Mouse (Mus musculus): ENCODE results near the gene Gemin7. TPM values are rescaled to one million over a fixed set of nuclear protein-coding genes. Genes with fewer than 3 reads are reported as not detected.

Gemin7 gene
- polyA plus RNA-seq, 2 experiments, result 70.6 to 171 TPM

DNA sequence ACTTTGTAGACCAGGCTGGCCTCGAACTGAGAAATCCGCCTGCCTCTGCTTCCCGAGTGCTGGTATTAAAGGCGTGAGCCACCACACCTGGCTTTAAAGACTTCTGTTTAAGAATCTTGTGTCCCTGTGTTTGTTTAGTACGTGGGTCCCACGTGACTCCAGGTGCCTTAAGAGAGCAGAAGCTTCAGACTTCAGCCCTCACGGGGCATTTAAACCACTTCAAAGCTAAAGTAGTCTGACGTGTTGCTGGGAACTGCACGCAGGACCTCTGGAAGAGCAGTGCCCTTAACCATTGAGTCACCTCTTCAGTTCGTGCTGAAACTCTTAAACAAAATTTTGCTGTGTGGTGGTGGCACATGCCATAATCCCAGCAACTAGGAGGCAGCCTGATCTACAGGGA, 28.0 kb downstream of the Gemin7 start:
- no peak overlapping the region for H3K9ac ChIP-seq (ENCODE audit: low read depth, low read length, severe bottlenecking)
- DNase-seq (ENCODE audit: low spot score), result no peak
- H3K4me3 ChIP-seq (replicated peaks; ENCODE audit: low read length), result no peak overlapping the region
- no peaks in the 10 kb centered on the region for H3K27me3 ChIP-seq (ENCODE audit: control insufficient read depth, insufficient read depth, low read length)
- no peaks in the 10 kb centered on the region for H3K9me3 ChIP-seq (ENCODE audit: control insufficient read depth, low read length)
- 82% methylated on average over 10 of the region's 10 CpGs for WGBS
- TF ChIP-seq POLR2A (IDR thresholded peaks at IDR 0.05; ENCODE audit: borderline replicate concordance, extremely low read depth, insufficient read depth, insufficient read length), result no peak
- no peak for ATAC-seq (ENCODE audit: low FRiP score, low read depth)
- peaks cover 27% of the 10 kb centered on the region for H3K36me3 ChIP-seq (ENCODE audit: control insufficient read depth, insufficient read depth, low read length)
- peaks cover 2% of the 10 kb centered on the region; the same call in 1 of the 2 replicates for H3K4me1 ChIP-seq (ENCODE audit: control insufficient read depth, insufficient read depth, low read length)
- no peak overlapping the region for H3K27ac ChIP-seq (replicated peaks; ENCODE audit: low read depth, low read length)
- H3K4me2 ChIP-seq (replicated peaks; ENCODE audit: low read depth, low read length, severe bottlenecking), result no peak overlapping the region

- Histone ChIP-seq H3K4me3 (replicated peaks; ENCODE audit: low read length) (no peak overlapping the region), H3K36me3 (ENCODE audit: control insufficient read depth, insufficient read depth, low read length) (peaks cover 8% of the 10 kb centered on the region), H3K9me3 (ENCODE audit: control insufficient read depth, low read length) (no peaks in the 10 kb centered on the region), H3K27me3 (ENCODE audit: control insufficient read depth, insufficient read depth, low read length) (no peaks in the 10 kb centered on the region), H3K4me1 (ENCODE audit: control insufficient read depth, insufficient read depth, low read length) (peaks cover 2% of the 10 kb centered on the region; the same call in 1 of the 2 replicates), H3K27ac (replicated peaks; ENCODE audit: low read depth, low read length) (no peak overlapping the region), H3K9ac (ENCODE audit: low read depth, low read length, severe bottlenecking) (no peak overlapping the region), H3K4me2 (replicated peaks; ENCODE audit: low read depth, low read length, severe bottlenecking) (no peak overlapping the region)
- WGBS, result 85% methylated on average over 2 of the region's 2 CpGs
- TF ChIP-seq POLR2A (IDR thresholded peaks at IDR 0.05; ENCODE audit: borderline replicate concordance, extremely low read depth, insufficient read depth, insufficient read length), result no peak
- no peak for ATAC-seq (ENCODE audit: low FRiP score, low read depth)
- DNase-seq (ENCODE audit: low spot score), result no peak
Measured at GRCm38 (mm10) chr7:19547344-19547969, 29.9 kb downstream of the Gemin7 start.

DNA sequence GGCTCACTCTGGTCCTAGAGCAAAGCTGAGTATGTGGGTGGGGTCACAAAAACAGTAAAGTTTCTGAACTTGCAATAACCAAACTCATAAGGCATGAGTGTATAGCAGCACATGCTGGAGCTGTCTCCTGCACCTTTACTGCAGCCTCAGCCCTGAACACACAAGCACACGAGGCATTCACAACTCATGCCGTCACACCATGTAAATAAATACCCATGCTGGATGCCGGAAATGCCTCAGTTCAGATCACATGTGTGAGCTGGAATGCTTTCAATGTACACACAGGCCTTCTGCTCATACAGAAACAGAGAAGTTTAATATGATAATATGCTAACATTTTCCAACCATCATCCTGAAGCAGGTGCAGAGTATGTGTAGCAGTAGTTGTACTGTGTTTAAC, 31.4 kb downstream of the Gemin7 start:
- ATAC-seq (ENCODE audit: low FRiP score, low read depth), result 0 out of 2 replicates have a peak, but pooled peaks have one; percentile 9
- DNase-seq (ENCODE audit: low spot score), result no peak
- H3K4me2 ChIP-seq (replicated peaks; ENCODE audit: low read depth, low read length, severe bottlenecking), result no peak overlapping the region
- no peaks in the 10 kb centered on the region for H3K9me3 ChIP-seq (ENCODE audit: control insufficient read depth, low read length)
- H3K27me3 ChIP-seq (ENCODE audit: control insufficient read depth, insufficient read depth, low read length), result no peaks in the 10 kb centered on the region
- no peak overlapping the region for H3K9ac ChIP-seq (ENCODE audit: low read depth, low read length, severe bottlenecking)
- H3K4me1 ChIP-seq (ENCODE audit: control insufficient read depth, insufficient read depth, low read length), result no peaks in the 10 kb centered on the region
- no peak for TF ChIP-seq POLR2A (IDR thresholded peaks at IDR 0.05; ENCODE audit: borderline replicate concordance, extremely low read depth, insufficient read depth, insufficient read length)
- 63% methylated on average over 3 of the region's 3 CpGs for WGBS
- H3K36me3 ChIP-seq (ENCODE audit: control insufficient read depth, insufficient read depth, low read length), result peaks cover 7% of the 10 kb centered on the region
- no peak overlapping the region for H3K27ac ChIP-seq (replicated peaks; ENCODE audit: low read depth, low read length)
- no peak overlapping the region for H3K4me3 ChIP-seq (replicated peaks; ENCODE audit: low read length)

DNA sequence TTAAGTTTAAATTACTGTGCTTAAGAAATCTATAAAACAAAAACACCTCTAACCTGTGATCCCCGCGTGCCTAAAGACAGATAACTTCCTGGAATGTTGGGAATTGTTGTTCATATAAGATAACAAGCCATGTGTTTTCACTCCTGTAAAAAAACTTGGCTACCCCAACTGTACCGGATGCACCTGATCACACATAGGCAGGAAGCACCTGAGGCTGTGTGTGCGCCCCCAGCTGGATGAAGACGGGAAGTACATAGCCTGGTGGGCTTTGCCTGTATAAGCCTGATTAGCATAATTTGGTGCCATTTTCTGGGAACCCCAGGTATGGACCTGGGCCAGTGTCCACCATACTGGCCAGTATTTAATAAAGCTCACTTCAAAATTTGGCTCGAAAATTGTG, 33.8 kb downstream of the Gemin7 start:
- H3K9me3 ChIP-seq (ENCODE audit: control insufficient read depth, low read length), result no peaks in the 10 kb centered on the region
- H3K4me2 ChIP-seq (replicated peaks; ENCODE audit: low read depth, low read length, severe bottlenecking), result no peak overlapping the region
- 49% methylated on average over 6 of the region's 6 CpGs for WGBS
- H3K36me3 ChIP-seq (ENCODE audit: control insufficient read depth, insufficient read depth, low read length), result peaks cover 6% of the 10 kb centered on the region; the same call in 1 of the 2 replicates
- no peak for TF ChIP-seq POLR2A (IDR thresholded peaks at IDR 0.05; ENCODE audit: borderline replicate concordance, extremely low read depth, insufficient read depth, insufficient read length)
- no peak overlapping the region for H3K4me3 ChIP-seq (replicated peaks; ENCODE audit: low read length)
- H3K27ac ChIP-seq (replicated peaks; ENCODE audit: low read depth, low read length), result no peak overlapping the region
- no peaks in the 10 kb centered on the region for H3K4me1 ChIP-seq (ENCODE audit: control insufficient read depth, insufficient read depth, low read length)
- no peaks in the 10 kb centered on the region for H3K27me3 ChIP-seq (ENCODE audit: control insufficient read depth, insufficient read depth, low read length)
- no peak overlapping the region for H3K9ac ChIP-seq (ENCODE audit: low read depth, low read length, severe bottlenecking)
- no peak for DNase-seq (ENCODE audit: low spot score)
- ATAC-seq (ENCODE audit: low FRiP score, low read depth), result no peak

DNA sequence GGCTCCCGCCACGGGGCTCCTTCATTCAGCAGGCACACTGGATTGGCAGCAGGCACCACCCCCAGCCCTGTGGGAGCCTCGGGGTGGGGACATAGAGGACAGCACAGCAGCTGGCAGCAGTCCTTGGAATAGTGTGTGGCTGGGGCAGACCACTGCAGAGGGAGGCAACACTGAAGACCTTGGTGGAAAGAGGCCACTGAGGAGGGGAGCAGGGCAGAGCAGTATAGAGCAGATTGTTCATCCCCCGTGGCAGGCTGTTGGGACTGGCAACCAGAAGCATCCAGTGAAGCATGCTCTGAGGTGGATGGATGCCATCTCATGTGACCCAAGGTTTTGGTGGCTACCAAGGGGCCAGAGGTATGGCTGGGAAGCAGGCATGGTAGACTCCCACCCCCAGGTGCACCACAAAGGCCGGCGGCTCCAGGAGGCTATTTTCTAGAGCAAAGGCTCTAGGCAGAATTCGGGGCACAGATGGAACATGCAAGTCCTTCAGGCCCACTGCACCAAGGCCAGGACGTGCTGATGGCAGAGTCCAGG, 35.2 kb downstream of the Gemin7 start:
- no peak for TF ChIP-seq POLR2A (IDR thresholded peaks at IDR 0.05; ENCODE audit: borderline replicate concordance, extremely low read depth, insufficient read depth, insufficient read length)
- no peaks in the 10 kb centered on the region for H3K27me3 ChIP-seq (ENCODE audit: control insufficient read depth, insufficient read depth, low read length)
- no peak overlapping the region for H3K27ac ChIP-seq (replicated peaks; ENCODE audit: low read depth, low read length)
- no peak overlapping the region; the same call in 1 of the 2 replicates for H3K9ac ChIP-seq (ENCODE audit: low read depth, low read length, severe bottlenecking)
- H3K36me3 ChIP-seq (ENCODE audit: control insufficient read depth, insufficient read depth, low read length), result 0 out of 2 replicates have a peak, but pooled peaks cover 6% of the 10 kb centered on the region
- WGBS, result 68% methylated on average over 8 of the region's 8 CpGs
- H3K4me2 ChIP-seq (replicated peaks; ENCODE audit: low read depth, low read length, severe bottlenecking), result no peak overlapping the region
- no peak overlapping the region for H3K4me3 ChIP-seq (replicated peaks; ENCODE audit: low read length)
- ATAC-seq (ENCODE audit: low FRiP score, low read depth) (peak; percentile 36; the same call in 1 of the 2 replicates), DNase-seq (ENCODE audit: low spot score) (no peak)
- H3K9me3 ChIP-seq (ENCODE audit: control insufficient read depth, low read length), result no peaks in the 10 kb centered on the region
- no peaks in the 10 kb centered on the region for H3K4me1 ChIP-seq (ENCODE audit: control insufficient read depth, insufficient read depth, low read length)

Data from limb, embryonic 14.5 days (tissue).